Mouse (Mus musculus): Measurements from ENCODE around the gene Zmym3.

DNA sequence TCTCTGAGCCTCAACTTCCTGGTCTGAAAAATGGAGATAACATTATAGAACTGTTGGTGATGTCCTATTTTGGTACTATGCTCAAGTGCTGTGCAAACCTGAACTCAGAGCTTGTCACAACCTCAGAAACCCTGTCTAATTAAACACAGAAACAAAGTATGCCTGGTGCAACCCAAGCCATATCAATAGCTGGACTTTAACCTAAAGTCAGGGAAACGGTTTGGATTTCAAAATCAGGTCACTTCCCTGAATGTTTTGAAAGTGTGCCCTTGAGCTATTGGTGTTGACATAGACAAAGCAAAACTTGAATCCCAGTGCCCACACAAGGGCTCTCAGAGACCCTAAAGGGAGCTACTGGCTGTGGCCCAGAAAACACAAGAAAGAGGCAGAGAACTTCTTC is 40.9 kb downstream of the Zmym3 start:
- TF ChIP-seq CTCF (IDR thresholded peaks at IDR 0.05; ENCODE audit: low read depth, low read length) (no peak), GATA1 (IDR thresholded peaks at IDR 0.05; ENCODE audit: borderline replicate concordance, low read length) (no peak), TAL1 (conservative IDR thresholded peaks at IDR 0.05; ENCODE audit: low read depth, low read length) (no peak), GATA2 (IDR thresholded peaks at IDR 0.05; ENCODE audit: borderline replicate concordance, low read depth, low read length) (no peak), POLR2AphosphoS5 (IDR thresholded peaks at IDR 0.05; ENCODE audit: insufficient replicate concordance, low read depth, low read length) (no peak)

Measured in G1E (cell line).